Mouse (Mus musculus): ENCODE data around the gene Wdsub1. TPM values are rescaled to one million over a fixed set of nuclear protein-coding genes. Genes with fewer than 3 reads are reported as not detected.

Wdsub1 gene
- polyA plus RNA-seq, 2 experiments, result 33.7 to 57.2 TPM

GRCm38 (mm10) chr2:59838825-59839224 is 43.6 kb downstream of the Wdsub1 start:
- 87% methylated on average over 8 of the region's 8 CpGs for WGBS
- no peak for DNase-seq (ENCODE audit: low spot score)

GRCm38 (mm10) chr2:59831831-59832230 is 50.6 kb downstream of the Wdsub1 start:
- Histone ChIP-seq H3K27me3 (ENCODE audit: control insufficient read depth, insufficient read depth, low read length) (no peaks in the 10 kb centered on the region), H3K4me3 (replicated peaks; ENCODE audit: low read length) (no peak overlapping the region), H3K36me3 (ENCODE audit: control insufficient read depth, insufficient read depth, low read length) (peaks cover 48% of the 10 kb centered on the region), H3K9ac (ENCODE audit: low read depth, low read length, severe bottlenecking) (no peak overlapping the region), H3K27ac (replicated peaks; ENCODE audit: low read depth, low read length) (no peak overlapping the region), H3K4me2 (replicated peaks; ENCODE audit: low read depth, low read length, severe bottlenecking) (no peak overlapping the region), H3K4me1 (ENCODE audit: control insufficient read depth, insufficient read depth, low read length) (peaks cover 14% of the 10 kb centered on the region; the same call in 1 of the 2 replicates), H3K9me3 (ENCODE audit: control insufficient read depth, low read length) (no peaks in the 10 kb centered on the region)
- TF ChIP-seq POLR2A (IDR thresholded peaks at IDR 0.05; ENCODE audit: borderline replicate concordance, extremely low read depth, insufficient read depth, insufficient read length), result no peak
- DNase-seq (ENCODE audit: low spot score), result no peak
- WGBS, result 81% methylated on average over 7 of the region's 7 CpGs
- no peak for ATAC-seq (ENCODE audit: low FRiP score, low read depth)

More at GRCm38 (mm10) chr2:59838825-59839224, 43.6 kb downstream of the Wdsub1 start:
- Histone ChIP-seq H3K27ac (replicated peaks; ENCODE audit: low read depth, low read length) (no peak overlapping the region), H3K36me3 (ENCODE audit: control insufficient read depth, insufficient read depth, low read length) (peaks cover 79% of the 10 kb centered on the region), H3K27me3 (ENCODE audit: control insufficient read depth, insufficient read depth, low read length) (no peaks in the 10 kb centered on the region), H3K4me3 (replicated peaks; ENCODE audit: low read length) (no peak overlapping the region), H3K9ac (ENCODE audit: low read depth, low read length, severe bottlenecking) (no peak overlapping the region), H3K4me2 (replicated peaks; ENCODE audit: low read depth, low read length, severe bottlenecking) (no peak overlapping the region), H3K4me1 (ENCODE audit: control insufficient read depth, insufficient read depth, low read length) (no peaks in the 10 kb centered on the region), H3K9me3 (ENCODE audit: control insufficient read depth, low read length) (no peaks in the 10 kb centered on the region)
- no peak for TF ChIP-seq POLR2A (IDR thresholded peaks at IDR 0.05; ENCODE audit: borderline replicate concordance, extremely low read depth, insufficient read depth, insufficient read length)
- no peak for ATAC-seq (ENCODE audit: low FRiP score, low read depth)

- Histone ChIP-seq H3K4me3 (replicated peaks; ENCODE audit: low read length) (no peak overlapping the region), H3K36me3 (ENCODE audit: control insufficient read depth, insufficient read depth, low read length) (peaks cover 39% of the 10 kb centered on the region), H3K4me2 (replicated peaks; ENCODE audit: low read depth, low read length, severe bottlenecking) (no peak overlapping the region), H3K9me3 (ENCODE audit: control insufficient read depth, low read length) (no peaks in the 10 kb centered on the region), H3K27ac (replicated peaks; ENCODE audit: low read depth, low read length) (no peak overlapping the region), H3K9ac (ENCODE audit: low read depth, low read length, severe bottlenecking) (no peak overlapping the region), H3K4me1 (ENCODE audit: control insufficient read depth, insufficient read depth, low read length) (peaks cover 14% of the 10 kb centered on the region; the same call in 1 of the 2 replicates), H3K27me3 (ENCODE audit: control insufficient read depth, insufficient read depth, low read length) (no peaks in the 10 kb centered on the region)
- 62% methylated on average over 5 of the region's 5 CpGs for WGBS
- no peak for DNase-seq (ENCODE audit: low spot score)
- TF ChIP-seq POLR2A (IDR thresholded peaks at IDR 0.05; ENCODE audit: borderline replicate concordance, extremely low read depth, insufficient read depth, insufficient read length), result no peak
- no peak for ATAC-seq (ENCODE audit: low FRiP score, low read depth)
Measured at GRCm38 (mm10) chr2:59830940-59831339, 51.5 kb downstream of the Wdsub1 start.

- peaks cover 36% of the 10 kb centered on the region for H3K36me3 ChIP-seq (ENCODE audit: control insufficient read depth, insufficient read depth, low read length)
- no peak overlapping the region for H3K4me3 ChIP-seq (replicated peaks; ENCODE audit: low read length)
- DNase-seq (ENCODE audit: low spot score), result peak; percentile 66
- H3K9ac ChIP-seq (ENCODE audit: low read depth, low read length, severe bottlenecking), result no peak overlapping the region
- 17% methylated on average over 9 of the region's 9 CpGs for WGBS
- H3K4me1 ChIP-seq (ENCODE audit: control insufficient read depth, insufficient read depth, low read length), result peaks cover 14% of the 10 kb centered on the region; the same call in 1 of the 2 replicates
- H3K27me3 ChIP-seq (ENCODE audit: control insufficient read depth, insufficient read depth, low read length), result no peaks in the 10 kb centered on the region
- H3K4me2 ChIP-seq (replicated peaks; ENCODE audit: low read depth, low read length, severe bottlenecking), result no peak overlapping the region; the same call in 1 of the 2 replicates
- H3K27ac ChIP-seq (replicated peaks; ENCODE audit: low read depth, low read length), result 0 out of 2 replicates have a peak overlapping the region, but pooled peaks have one; percentile 38
- TF ChIP-seq POLR2A (IDR thresholded peaks at IDR 0.05; ENCODE audit: borderline replicate concordance, extremely low read depth, insufficient read depth, insufficient read length), result no peak
- 0 out of 2 replicates have a peak, but pooled peaks have one; percentile 32 for ATAC-seq (ENCODE audit: low FRiP score, low read depth)
- no peaks in the 10 kb centered on the region for H3K9me3 ChIP-seq (ENCODE audit: control insufficient read depth, low read length)
Measured at GRCm38 (mm10) chr2:59830151-59830550, 52.2 kb downstream of the Wdsub1 start.

GRCm38 (mm10) chr2:59829718-59830117 is 52.7 kb downstream of the Wdsub1 start:
- Histone ChIP-seq H3K27ac (replicated peaks; ENCODE audit: low read depth, low read length) (0 out of 2 replicates have a peak overlapping the region, but pooled peaks have one; percentile 38), H3K4me2 (replicated peaks; ENCODE audit: low read depth, low read length, severe bottlenecking) (no peak overlapping the region)
- ATAC-seq (ENCODE audit: low FRiP score, low read depth), result no peak

More at GRCm38 (mm10) chr2:59829718-59830117, 52.7 kb downstream of the Wdsub1 start:
- Histone ChIP-seq H3K36me3 (ENCODE audit: control insufficient read depth, insufficient read depth, low read length) (peaks cover 34% of the 10 kb centered on the region), H3K4me3 (replicated peaks; ENCODE audit: low read length) (no peak overlapping the region), H3K9ac (ENCODE audit: low read depth, low read length, severe bottlenecking) (no peak overlapping the region), H3K4me1 (ENCODE audit: control insufficient read depth, insufficient read depth, low read length) (peaks cover 14% of the 10 kb centered on the region; the same call in 1 of the 2 replicates), H3K9me3 (ENCODE audit: control insufficient read depth, low read length) (no peaks in the 10 kb centered on the region), H3K27me3 (ENCODE audit: control insufficient read depth, insufficient read depth, low read length) (no peaks in the 10 kb centered on the region)
- no peak for DNase-seq (ENCODE audit: low spot score)
- WGBS, result 66% methylated on average over 7 of the region's 7 CpGs
- TF ChIP-seq POLR2A (IDR thresholded peaks at IDR 0.05; ENCODE audit: borderline replicate concordance, extremely low read depth, insufficient read depth, insufficient read length), result no peak
